Mouse (Mus musculus) heart, embryonic 12.5 days (tissue): ENCODE data around the gene Dntt. TPM values are rescaled to one million over a fixed set of nuclear protein-coding genes. Genes with fewer than 3 reads are reported as not detected.

ENCODE experiments used
- ATAC-seq: fragments of 200-750 bp; cut with Nextera tagmentation; 2 replicates; pipeline ENCODE4 v1.8.0; 2017; ENCODE audit warnings: moderate TSS enrichment, moderate library complexity; ENCODE audit not compliant: insufficient number of reproducible peaks, low FRiP score
- H3K27ac ChIP-seq: fragments of 300-500 bp; sonication (generic); 2 replicates; pipeline ENCODE4 v1.5.1; 2016; ENCODE audit warnings: mild to moderate bottlenecking, moderate library complexity; ENCODE audit not compliant: poor library complexity, severe bottlenecking
- H3K27me3 ChIP-seq: fragments of 300-500 bp; sonication (generic); replicated peaks from 2 replicates; pipeline ENCODE4 v1.6.1; 2016; ENCODE audit warnings: mild to moderate bottlenecking, moderate library complexity
- H3K36me3 ChIP-seq: fragments of 300-500 bp; sonication (generic); 2 replicates; pipeline ENCODE4 v1.6.1; 2016; ENCODE audit warnings: mild to moderate bottlenecking, moderate library complexity
- H3K4me1 ChIP-seq: fragments of 300-500 bp; sonication (generic); replicated peaks from 2 replicates; pipeline ENCODE4 v1.6.1; 2016; ENCODE audit warnings: mild to moderate bottlenecking
- H3K4me2 ChIP-seq: fragments of 300-500 bp; sonication (generic); 2 replicates; pipeline ENCODE4 v1.6.1; 2016; ENCODE audit warnings: mild to moderate bottlenecking, moderate library complexity
- H3K4me3 ChIP-seq: fragments of 300-500 bp; sonication (generic); 2 replicates; pipeline ENCODE4 v1.5.1; 2016; ENCODE audit warnings: mild to moderate bottlenecking
- H3K9ac ChIP-seq: fragments of 300-500 bp; sonication (generic); 2 replicates; pipeline ENCODE4 v1.6.1; 2016; ENCODE audit warnings: mild to moderate bottlenecking, moderate library complexity
- H3K9me3 ChIP-seq: fragments of 300-500 bp; sonication (generic); replicated peaks from 2 replicates; pipeline ENCODE4 v1.6.1; 2016; ENCODE audit warnings: mild to moderate bottlenecking, moderate library complexity
- WGBS: fragments of 180-500 bp; shearing (Covaris S2); methylation state at CpG from one replicate; pipeline ENCODE4 v1.1.7; 2016; 5-methylcytosine and 5-hydroxymethylcytosine counted together
- polyA plus RNA-seq: library from polyadenylated mRNA; unstranded; fragments of >200 nt; fragmentation: Nextera tagmentation; extraction: Ambion mirVana; gene quantifications from 2 replicates; pipeline ENCODE4 v1.2.1, GENCODE M21; 2016

The Dntt gene
- polyA plus RNA-seq, 1 experiment from 2014 or later = not detected

GRCm38 (mm10) chr19:41031009-41031408 is 1.9 kb downstream of the Dntt start:
- peak; percentile 29; the same call in 1 of the 2 replicates for ATAC-seq
- Histone ChIP-seq H3K4me2 (peak overlapping the region; percentile 35), H3K4me3 (no peak overlapping the region), H3K4me1 (peaks cover 9% of the 10 kb centered on the region), H3K36me3 (no peaks in the 10 kb centered on the region), H3K27me3 (peaks cover 6% of the 10 kb centered on the region; the same call in 1 of the 2 replicates), H3K9me3 (no peaks in the 10 kb centered on the region), H3K27ac (no peak overlapping the region), H3K9ac (no peak overlapping the region)
- 44% methylated on average over 11 of the region's 11 CpGs for WGBS

DNA sequence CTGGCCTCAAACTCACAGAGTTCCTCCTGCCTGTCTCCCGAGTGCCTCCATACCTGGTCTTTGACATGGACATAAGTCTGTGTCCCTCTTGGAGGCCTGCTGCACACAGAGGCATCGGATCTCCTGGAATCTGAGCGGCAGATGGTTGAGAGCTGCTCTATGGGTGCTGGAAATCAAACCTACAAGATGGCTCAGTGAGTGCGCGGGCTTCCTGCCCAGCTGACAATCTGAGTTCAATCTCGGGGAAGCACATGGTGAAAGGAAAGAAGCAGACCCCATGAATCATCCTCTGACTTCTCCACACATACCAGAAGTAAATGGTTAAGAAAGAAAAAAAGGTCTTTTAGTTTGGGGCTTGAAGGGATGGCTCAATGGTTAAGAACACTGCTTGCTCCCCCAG is 2.8 kb downstream of the Dntt start:
- no peak overlapping the region for H3K4me3 ChIP-seq
- H3K27me3 ChIP-seq = peaks cover 6% of the 10 kb centered on the region; the same call in 1 of the 2 replicates
- no peak overlapping the region for H3K4me2 ChIP-seq
- H3K27ac ChIP-seq = no peak overlapping the region
- H3K36me3 ChIP-seq = no peaks in the 10 kb centered on the region
- no peak overlapping the region for H3K9ac ChIP-seq
- H3K9me3 ChIP-seq = no peaks in the 10 kb centered on the region
- peaks cover 10% of the 10 kb centered on the region for H3K4me1 ChIP-seq
- ATAC-seq = no peak
- WGBS = 72% methylated on average over 6 of the region's 6 CpGs

DNA sequence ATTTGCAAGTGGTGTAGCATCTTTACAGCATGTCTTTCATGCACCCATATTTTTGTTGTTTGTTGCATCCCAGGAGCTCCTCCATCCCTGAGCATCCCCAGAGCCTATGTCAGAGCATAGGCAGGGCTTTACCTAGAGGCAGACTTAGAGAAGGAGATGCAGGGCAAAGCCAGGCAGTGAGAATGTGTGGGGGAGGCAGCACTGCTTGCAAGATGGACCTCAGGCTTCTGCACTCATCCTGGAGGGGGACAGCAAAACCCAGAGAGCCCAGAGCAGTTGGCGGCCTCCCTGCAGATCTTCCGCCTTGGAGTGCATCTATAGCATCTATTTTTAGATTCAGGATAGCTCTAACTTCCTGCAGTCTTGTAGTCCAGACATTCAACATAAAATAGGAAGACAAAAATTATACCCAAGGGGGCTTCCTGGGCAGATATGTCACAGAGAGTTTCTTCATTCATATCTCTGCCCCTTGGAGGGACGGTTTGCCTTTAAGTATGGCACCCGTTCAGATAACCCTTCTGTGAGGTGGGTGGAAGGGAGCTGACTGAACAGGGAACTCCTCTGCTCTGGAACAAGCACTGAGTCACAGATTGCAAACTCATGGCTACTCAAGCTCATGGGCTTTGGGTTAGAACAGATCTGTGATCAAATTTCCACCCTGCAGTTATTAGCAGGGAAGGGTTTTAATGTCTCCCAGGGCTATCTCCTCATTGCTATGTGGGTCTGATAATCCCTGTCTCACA is 6.9 kb downstream of the Dntt start:
- H3K27me3 ChIP-seq = peaks cover 6% of the 10 kb centered on the region; the same call in 1 of the 2 replicates
- no peaks in the 10 kb centered on the region for H3K9me3 ChIP-seq
- H3K4me2 ChIP-seq = no peak overlapping the region
- H3K4me1 ChIP-seq = peaks cover 8% of the 10 kb centered on the region
- 36% methylated on average over 4 of the region's 4 CpGs for WGBS
- H3K27ac ChIP-seq = no peak overlapping the region
- H3K9ac ChIP-seq = no peak overlapping the region
- ATAC-seq = no peak
- no peaks in the 10 kb centered on the region for H3K36me3 ChIP-seq
- no peak overlapping the region for H3K4me3 ChIP-seq

- no peak for ATAC-seq
- Histone ChIP-seq H3K4me1 (peaks cover 4% of the 10 kb centered on the region), H3K9me3 (no peaks in the 10 kb centered on the region), H3K27ac (no peak overlapping the region), H3K27me3 (peaks cover 2% of the 10 kb centered on the region; the same call in 1 of the 2 replicates), H3K36me3 (no peaks in the 10 kb centered on the region), H3K4me3 (no peak overlapping the region), H3K4me2 (no peak overlapping the region), H3K9ac (no peak overlapping the region)
- WGBS = 79% methylated on average over 7 of the region's 7 CpGs
Observed at GRCm38 (mm10) chr19:41039110-41039509, 10.0 kb downstream of the Dntt start.

- H3K9me3 ChIP-seq = no peaks in the 10 kb centered on the region
- H3K27ac ChIP-seq = no peak overlapping the region
- WGBS = 27% methylated on average over 10 of the region's 10 CpGs
- H3K4me2 ChIP-seq = 0 out of 2 replicates have a peak overlapping the region, but pooled peaks have one; percentile 14
- H3K4me3 ChIP-seq = no peak overlapping the region
- no peak overlapping the region for H3K9ac ChIP-seq
- no peaks in the 10 kb centered on the region for H3K27me3 ChIP-seq
- no peaks in the 10 kb centered on the region for H3K36me3 ChIP-seq
- no peaks in the 10 kb centered on the region for H3K4me1 ChIP-seq
- no peak for ATAC-seq
Observed at GRCm38 (mm10) chr19:41045091-41045770, 16.2 kb downstream of the Dntt start.

DNA sequence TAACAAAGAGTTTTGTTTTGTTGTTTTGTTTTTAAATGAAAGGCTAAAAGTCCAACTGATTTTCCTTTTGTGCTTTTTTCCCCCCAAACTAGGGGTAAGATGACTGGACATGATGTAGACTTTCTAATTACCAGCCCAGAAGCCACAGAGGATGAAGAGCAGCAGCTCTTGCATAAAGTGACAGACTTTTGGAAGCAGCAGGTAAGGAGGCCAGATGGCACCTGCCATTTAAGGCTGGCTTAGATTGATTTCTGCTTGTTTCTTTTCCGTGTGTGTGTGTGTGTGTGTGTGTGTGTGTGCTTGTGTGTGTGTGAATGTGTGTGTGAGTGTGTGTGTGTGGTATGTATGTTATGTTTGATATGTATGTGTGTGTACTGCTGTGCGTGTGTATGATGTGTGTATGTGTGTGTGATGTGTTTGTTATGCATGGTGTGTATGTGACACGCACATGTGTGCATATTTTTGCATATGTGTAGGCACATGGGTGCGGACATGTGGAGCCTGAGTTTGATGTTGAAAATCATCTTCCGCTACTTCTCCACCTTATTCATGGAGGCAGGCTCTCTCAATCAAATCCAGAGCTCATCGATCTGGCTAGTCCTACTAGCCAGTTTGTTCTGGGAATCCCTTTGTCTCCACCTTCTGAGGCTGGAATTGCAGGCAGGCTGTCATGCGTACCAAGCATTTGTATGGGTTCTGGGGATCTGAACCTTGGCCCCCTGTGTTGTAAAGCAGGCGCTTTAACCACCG is 18.5 kb downstream of the Dntt start:
- no peak for ATAC-seq

DNA sequence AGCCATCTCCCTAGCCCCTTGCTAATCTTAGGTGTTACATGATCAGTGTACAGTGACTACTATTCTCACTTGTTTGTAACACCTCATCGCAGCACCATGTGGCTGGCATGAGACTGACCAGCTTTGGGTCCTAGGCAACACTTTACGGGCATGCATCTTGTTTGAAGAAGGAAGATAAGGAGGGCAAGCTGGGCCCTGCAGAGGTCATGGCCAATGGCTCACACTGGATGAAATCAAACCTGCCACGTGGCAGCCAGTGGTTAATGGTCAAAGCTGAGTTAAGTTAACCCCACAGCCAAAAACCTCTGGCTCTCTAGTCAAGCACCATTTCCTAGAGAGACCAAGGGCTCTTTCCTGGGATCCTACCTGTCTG is 19.1 kb downstream of the Dntt start:
- no peak overlapping the region for H3K4me3 ChIP-seq
- no peak overlapping the region for H3K4me2 ChIP-seq
- H3K36me3 ChIP-seq = no peaks in the 10 kb centered on the region
- no peak overlapping the region for H3K9ac ChIP-seq
- H3K4me1 ChIP-seq = no peaks in the 10 kb centered on the region
- no peak for ATAC-seq
- no peak overlapping the region for H3K27ac ChIP-seq
- no peaks in the 10 kb centered on the region for H3K9me3 ChIP-seq
- whole genome bisulfite sequencing = 65% methylated on average over 3 of the region's 3 CpGs
- H3K27me3 ChIP-seq = no peaks in the 10 kb centered on the region

More for the DNA sequence above, 18.5 kb downstream of the Dntt start:
- no peak overlapping the region for H3K9ac ChIP-seq
- no peaks in the 10 kb centered on the region for H3K9me3 ChIP-seq
- H3K4me2 ChIP-seq = no peak overlapping the region
- H3K4me1 ChIP-seq = no peaks in the 10 kb centered on the region
- H3K4me3 ChIP-seq = no peak overlapping the region
- no peaks in the 10 kb centered on the region for H3K27me3 ChIP-seq
- H3K36me3 ChIP-seq = no peaks in the 10 kb centered on the region
- 81% methylated on average over 9 of the region's 9 CpGs for WGBS
- no peak overlapping the region for H3K27ac ChIP-seq

DNA sequence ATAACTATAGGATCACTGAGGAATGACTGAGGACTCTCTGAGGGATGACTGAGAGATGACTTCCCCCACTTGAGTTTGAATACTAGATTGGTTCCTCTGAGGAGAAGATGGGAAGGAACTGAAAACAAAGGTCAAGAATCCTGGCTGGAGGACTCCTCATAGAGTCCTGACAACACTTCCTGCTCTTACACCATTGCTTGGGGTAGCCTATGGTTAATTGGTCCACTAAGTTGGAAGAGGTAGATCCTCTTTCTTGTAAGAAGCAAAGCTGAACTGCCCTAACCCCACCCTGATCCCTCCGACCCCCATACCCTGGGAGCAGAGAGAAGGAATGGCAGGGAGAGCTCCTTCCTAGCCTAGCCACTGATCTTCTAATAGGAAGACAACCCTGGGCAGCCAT is 22.6 kb downstream of the Dntt start:
- no peak overlapping the region for H3K27ac ChIP-seq
- no peaks in the 10 kb centered on the region for H3K4me1 ChIP-seq
- no peak overlapping the region for H3K4me2 ChIP-seq
- 73% methylated on average over 1 of the region's 1 CpGs for WGBS
- no peaks in the 10 kb centered on the region for H3K36me3 ChIP-seq
- ATAC-seq = no peak
- H3K4me3 ChIP-seq = no peak overlapping the region
- H3K27me3 ChIP-seq = peaks cover 9% of the 10 kb centered on the region
- H3K9me3 ChIP-seq = no peaks in the 10 kb centered on the region
- no peak overlapping the region for H3K9ac ChIP-seq

- Histone ChIP-seq H3K4me3 (no peak overlapping the region), H3K27ac (no peak overlapping the region), H3K9me3 (no peaks in the 10 kb centered on the region), H3K36me3 (no peaks in the 10 kb centered on the region), H3K4me1 (no peaks in the 10 kb centered on the region), H3K27me3 (peaks cover 9% of the 10 kb centered on the region), H3K9ac (no peak overlapping the region), H3K4me2 (no peak overlapping the region)
- ATAC-seq = no peak
- 61% methylated on average over 5 of the region's 5 CpGs for WGBS
Observed at GRCm38 (mm10) chr19:41052247-41052646, 23.2 kb downstream of the Dntt start.

DNA sequence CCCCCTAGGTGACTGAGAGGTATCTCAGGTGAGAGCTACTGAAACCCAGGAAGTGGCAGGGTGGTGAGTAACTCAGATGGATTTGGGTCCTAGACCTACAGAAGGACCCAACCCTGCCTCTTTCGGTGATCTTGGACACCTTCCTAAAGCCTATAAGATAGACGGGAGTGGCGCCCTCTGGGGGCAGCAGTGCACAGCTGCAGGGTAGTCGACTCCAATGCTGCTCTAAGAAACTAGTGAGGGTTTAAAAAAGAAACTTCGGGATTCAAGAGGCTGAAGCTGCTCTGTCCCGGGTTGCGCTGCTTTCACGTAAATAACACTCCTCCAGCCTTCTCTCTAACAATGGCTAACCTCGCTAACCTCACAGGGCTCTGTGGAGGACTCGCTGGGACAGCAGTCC is 24.5 kb downstream of the Dntt start:
- H3K4me1 ChIP-seq = no peaks in the 10 kb centered on the region
- H3K4me3 ChIP-seq = no peak overlapping the region
- H3K36me3 ChIP-seq = no peaks in the 10 kb centered on the region
- 40% methylated on average over 10 of the region's 10 CpGs for WGBS
- no peak overlapping the region for H3K4me2 ChIP-seq
- peaks cover 9% of the 10 kb centered on the region for H3K27me3 ChIP-seq
- no peak overlapping the region for H3K9ac ChIP-seq
- H3K9me3 ChIP-seq = no peaks in the 10 kb centered on the region
- no peak overlapping the region for H3K27ac ChIP-seq
- ATAC-seq = no peak

DNA sequence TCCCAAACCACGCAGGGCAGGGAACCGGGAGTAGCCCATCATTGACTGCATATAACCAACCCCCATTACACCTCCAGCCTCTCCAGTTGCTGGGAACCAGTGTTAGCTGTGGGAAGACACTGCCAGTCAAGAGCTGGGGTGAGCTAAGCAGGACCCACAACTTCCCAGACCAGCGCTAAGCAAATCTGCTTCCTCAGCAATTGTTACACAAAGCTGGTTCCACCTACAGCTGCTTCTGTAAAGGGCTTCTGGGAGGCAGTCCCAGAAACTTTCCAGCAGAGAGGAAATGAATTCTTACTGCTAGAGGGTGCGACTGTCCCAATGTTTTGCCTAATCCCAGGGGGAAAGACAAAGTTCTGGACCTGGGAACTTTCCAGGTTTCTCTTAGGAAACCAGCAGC is 25.6 kb downstream of the Dntt start:
- Histone ChIP-seq H3K4me1 (no peaks in the 10 kb centered on the region), H3K9ac (no peak overlapping the region), H3K36me3 (no peaks in the 10 kb centered on the region), H3K4me2 (no peak overlapping the region), H3K4me3 (no peak overlapping the region), H3K27ac (no peak overlapping the region), H3K27me3 (peaks cover 9% of the 10 kb centered on the region), H3K9me3 (no peaks in the 10 kb centered on the region)
- no peak for ATAC-seq
- 56% methylated on average over 4 of the region's 4 CpGs for WGBS
